Mouse (Mus musculus) cerebellum, adult 11-12 months (tissue): Measurements from ENCODE around the gene Cckar.

ENCODE experiments used
- DNase-seq: peaks from one replicate; pipeline ENCODE4 v3.0.0; 2022

Gene Cckar

GRCm38 (mm10) chr5:53671507-53671906, 36.0 kb downstream of the Cckar start:
- no peak for DNase-seq

- no peak for DNase-seq
These were observed 37.1 kb downstream of the Cckar start for GRCm38 (mm10) chr5:53670321-53670938.

GRCm38 (mm10) chr5:53668021-53668420, 39.5 kb downstream of the Cckar start:
- no peak for DNase-seq

- no peak for DNase-seq
These were observed 43.8 kb downstream of the Cckar start for GRCm38 (mm10) chr5:53663665-53664064.

- DNase-seq: no peak
These were observed 45.1 kb downstream of the Cckar start for GRCm38 (mm10) chr5:53662413-53662812.

GRCm38 (mm10) chr5:53661508-53661907, 46.0 kb downstream of the Cckar start:
- no peak for DNase-seq

- no peak for DNase-seq
These were observed 49.6 kb downstream of the Cckar start for GRCm38 (mm10) chr5:53657925-53658324.

- no peak for DNase-seq
These were observed 50.9 kb downstream of the Cckar start for GRCm38 (mm10) chr5:53656596-53656995.
